Mouse (Mus musculus) lung, postnatal 4 days (tissue): ENCODE measurements around the gene 1700007K13Rik.

ENCODE experiments used
- DNase-seq, 2 experiments: peaks; one replicate each; pipeline ENCODE4 v3.0.0; 2021

Gene 1700007K13Rik

GRCm38 (mm10) chr2:28414757-28415137, 51.4 kb downstream of the 1700007K13Rik start:
- no peak for DNase-seq

- DNase-seq: no peak
These were observed 51.9 kb downstream of the 1700007K13Rik start for GRCm38 (mm10) chr2:28414116-28414756.

DNA sequence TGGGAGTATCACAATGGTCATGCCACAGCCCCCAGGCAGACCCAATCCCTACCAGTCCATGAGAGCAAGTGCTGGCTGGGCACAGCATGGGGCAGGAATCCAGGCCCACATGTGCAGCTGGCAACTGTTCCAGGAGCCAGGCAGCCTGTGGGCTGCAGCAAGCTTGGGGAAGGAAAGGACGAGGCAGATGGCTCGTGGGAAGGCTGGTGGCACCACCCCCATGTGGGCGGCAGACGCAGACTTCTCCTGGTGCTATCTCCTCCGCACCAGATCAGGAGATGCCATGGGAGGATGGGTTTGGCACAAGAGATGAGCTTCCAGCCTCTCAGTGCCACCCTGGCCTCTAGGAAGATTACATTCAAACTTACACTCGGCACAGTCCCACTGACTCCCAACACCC, 53.2 kb downstream of the 1700007K13Rik start:
- no peak for DNase-seq
